Mouse (Mus musculus) stomach, embryonic 14.5 days (tissue): ENCODE measurements around the gene Hmga1. TPM values are rescaled to one million over a fixed set of nuclear protein-coding genes. Genes with fewer than 3 reads are reported as not detected.

Experiments
- ATAC-seq: fragments of 200-750 bp; cut with Nextera tagmentation; 2 replicates; pipeline ENCODE4 v1.8.0; 2017; ENCODE audit warnings: low read depth, moderate TSS enrichment; ENCODE audit not compliant: insufficient number of reproducible peaks, insufficient read depth, low FRiP score
- H3K27ac ChIP-seq: fragments of 300-500 bp; sonication (generic); 2 replicates; pipeline ENCODE4 v1.5.1; 2014; ENCODE audit warnings: mild to moderate bottlenecking, low read length, moderate library complexity, mixed read lengths
- H3K27me3 ChIP-seq: fragments of 300-500 bp; sonication (generic); 2 replicates; pipeline ENCODE4 v1.6.1; 2014; ENCODE audit warnings: low read length, control low read depth, mixed read lengths; ENCODE audit not compliant: control insufficient read depth, insufficient read depth
- H3K36me3 ChIP-seq: fragments of 300-500 bp; sonication (generic); 2 replicates; pipeline ENCODE4 v1.6.1; 2014; ENCODE audit warnings: mild to moderate bottlenecking, control low read depth, low read length, moderate library complexity, mixed read lengths; ENCODE audit not compliant: control insufficient read depth, insufficient read depth
- H3K4me1 ChIP-seq: fragments of 300-500 bp; sonication (generic); 2 replicates; pipeline ENCODE4 v1.6.1; 2014; ENCODE audit warnings: low read length, control low read depth, mixed read lengths; ENCODE audit not compliant: control insufficient read depth, insufficient read depth
- H3K4me2 ChIP-seq: fragments of 300-500 bp; sonication (generic); replicated peaks from 2 replicates; pipeline ENCODE4 v1.6.1; 2014; ENCODE audit warnings: low read depth, low read length, control low read depth
- H3K4me3 ChIP-seq: fragments of 300-500 bp; sonication (generic); 2 replicates; pipeline ENCODE4 v1.5.1; 2014; ENCODE audit warnings: low read depth, low read length, control low read depth
- H3K9ac ChIP-seq: fragments of 300-500 bp; sonication (generic); replicated peaks from 2 replicates; pipeline ENCODE4 v1.6.1; 2014; ENCODE audit warnings: low read depth, mild to moderate bottlenecking, control low read depth, low read length, moderate library complexity, mixed read lengths
- H3K9me3 ChIP-seq: fragments of 300-500 bp; sonication (generic); 2 replicates; pipeline ENCODE4 v1.6.1; 2016; ENCODE audit warnings: low read depth, low read length, control low read depth; ENCODE audit not compliant: control insufficient read depth
- WGBS: fragments of 180-500 bp; shearing (Covaris S2); extraction: QIAGEN DNeasy Blood & Tissue Kit; methylation state at CpG from one replicate; pipeline ENCODE4 v1.1.7; 2014; 5-methylcytosine and 5-hydroxymethylcytosine counted together
- polyA plus RNA-seq: library from polyadenylated mRNA; unstranded; fragments of >200 nt; fragmentation: Nextera tagmentation; extraction: Ambion mirVana; gene quantifications from 2 replicates; pipeline ENCODE4 v1.2.1, GENCODE M21; 2014

Gene Hmga1
- polyA plus RNA-seq, 1 experiment from 2014 or later, result 239 TPM

GRCm38 (mm10) chr17:27595659-27596375, 39.5 kb downstream of the Hmga1 start:
- no peaks in the 10 kb centered on the region for H3K4me1 ChIP-seq
- no peaks in the 10 kb centered on the region for H3K27me3 ChIP-seq
- 86% methylated on average over 15 of the region's 15 CpGs for WGBS
- H3K4me2 ChIP-seq, result no peak overlapping the region
- ATAC-seq, result no peak
- H3K4me3 ChIP-seq, result no peak overlapping the region
- no peak overlapping the region for H3K9ac ChIP-seq
- no peak overlapping the region for H3K27ac ChIP-seq
- no peaks in the 10 kb centered on the region for H3K9me3 ChIP-seq
- peaks cover 45% of the 10 kb centered on the region for H3K36me3 ChIP-seq

- Histone ChIP-seq H3K4me2 (no peak overlapping the region), H3K27ac (no peak overlapping the region), H3K9me3 (no peaks in the 10 kb centered on the region), H3K27me3 (no peaks in the 10 kb centered on the region), H3K4me1 (no peaks in the 10 kb centered on the region), H3K36me3 (peaks cover 42% of the 10 kb centered on the region), H3K9ac (no peak overlapping the region), H3K4me3 (no peak overlapping the region)
- 58% methylated on average over 21 of the region's 21 CpGs for WGBS
- no peak for ATAC-seq
Observed at GRCm38 (mm10) chr17:27596376-27597190, 40.3 kb downstream of the Hmga1 start.

DNA sequence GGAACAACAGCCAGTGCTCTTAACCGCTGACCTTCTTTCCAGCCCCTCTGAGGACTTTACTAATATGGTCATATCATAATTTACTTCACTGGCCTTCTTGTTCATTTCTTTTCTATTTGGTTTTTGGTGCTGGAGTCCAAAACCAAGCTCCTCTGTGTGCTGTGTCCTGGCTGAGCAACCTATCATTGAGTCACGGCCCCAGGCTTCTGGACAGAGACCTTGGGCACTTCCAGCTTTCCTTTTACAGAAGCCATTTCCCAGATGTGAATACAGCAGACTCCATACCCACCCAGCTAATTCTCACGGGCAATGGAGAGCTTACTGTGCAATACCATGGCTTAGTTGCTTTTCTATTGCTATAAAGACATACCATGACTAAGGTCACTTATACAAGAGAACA, 44.0 kb downstream of the Hmga1 start:
- no peak overlapping the region for H3K9ac ChIP-seq
- WGBS, result 89% methylated on average over 3 of the region's 3 CpGs
- H3K36me3 ChIP-seq, result peaks cover 13% of the 10 kb centered on the region
- no peak overlapping the region for H3K4me2 ChIP-seq
- ATAC-seq, result no peak
- no peaks in the 10 kb centered on the region for H3K9me3 ChIP-seq
- H3K4me3 ChIP-seq, result no peak overlapping the region
- H3K27ac ChIP-seq, result no peak overlapping the region
- no peaks in the 10 kb centered on the region for H3K4me1 ChIP-seq
- H3K27me3 ChIP-seq, result no peaks in the 10 kb centered on the region

GRCm38 (mm10) chr17:27600869-27601268, 44.6 kb downstream of the Hmga1 start:
- ATAC-seq, result no peak
- 70% methylated on average over 5 of the region's 5 CpGs for WGBS
- Histone ChIP-seq H3K4me3 (no peak overlapping the region), H3K36me3 (peaks cover 10% of the 10 kb centered on the region), H3K9me3 (no peaks in the 10 kb centered on the region), H3K27ac (no peak overlapping the region), H3K4me2 (no peak overlapping the region), H3K4me1 (no peaks in the 10 kb centered on the region), H3K9ac (no peak overlapping the region), H3K27me3 (no peaks in the 10 kb centered on the region)

DNA sequence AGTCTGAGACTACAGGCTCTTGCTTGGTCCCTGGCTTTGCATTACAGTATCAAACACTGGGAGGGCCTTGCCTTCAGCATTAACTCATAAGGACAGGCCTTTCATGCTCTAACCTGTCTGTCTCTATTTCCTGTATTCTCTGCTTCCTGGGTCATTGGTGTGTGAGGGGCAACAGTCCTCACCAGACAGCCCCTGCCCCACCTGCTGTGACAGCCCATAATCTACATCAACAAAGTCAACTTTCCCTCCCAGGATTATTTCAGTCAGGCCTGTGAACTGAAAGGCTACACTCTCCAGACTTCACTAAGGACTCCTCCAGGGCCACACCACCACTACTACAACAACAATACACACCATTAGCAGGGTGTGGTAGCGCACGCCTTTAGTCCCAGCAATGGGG, 46.7 kb downstream of the Hmga1 start:
- H3K36me3 ChIP-seq, result no peaks in the 10 kb centered on the region
- H3K4me3 ChIP-seq, result no peak overlapping the region
- no peaks in the 10 kb centered on the region for H3K27me3 ChIP-seq
- WGBS, result 86% methylated on average over 2 of the region's 2 CpGs
- no peak for ATAC-seq
- no peaks in the 10 kb centered on the region for H3K4me1 ChIP-seq
- H3K27ac ChIP-seq, result no peak overlapping the region
- H3K9ac ChIP-seq, result no peak overlapping the region
- H3K4me2 ChIP-seq, result no peak overlapping the region
- no peaks in the 10 kb centered on the region for H3K9me3 ChIP-seq

DNA sequence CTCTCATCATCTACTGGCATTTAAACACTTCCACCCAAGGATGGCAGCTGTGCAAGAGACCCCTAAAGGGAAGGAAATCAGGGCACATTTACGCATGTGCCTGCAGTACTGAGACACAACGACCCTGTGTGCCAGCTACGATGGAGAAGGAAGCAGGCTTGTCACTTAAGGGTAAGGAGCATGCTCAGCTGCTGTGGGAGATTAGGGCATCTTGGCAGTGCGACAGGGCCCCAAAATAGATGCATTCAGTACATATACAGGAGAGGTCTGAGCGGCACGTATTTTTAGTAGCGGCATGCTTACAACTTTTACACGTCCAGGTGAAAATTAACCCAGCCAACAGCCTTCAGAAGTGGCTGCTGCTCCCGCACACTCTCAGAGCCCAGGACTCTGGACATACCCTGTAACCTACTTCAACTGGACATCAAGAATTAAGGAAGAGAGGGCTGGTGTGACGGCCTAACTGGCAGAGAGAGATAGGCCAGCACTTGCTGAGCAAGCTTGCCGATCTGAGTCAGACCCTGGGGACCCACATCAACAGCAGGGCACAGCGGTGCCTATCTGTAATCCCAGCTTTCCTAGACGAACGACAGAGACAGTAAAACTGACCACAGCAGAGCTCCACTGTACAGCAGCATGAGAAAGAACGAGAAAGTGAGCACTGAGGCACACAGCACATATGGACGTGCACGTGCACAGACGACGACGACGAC, 47.4 kb downstream of the Hmga1 start:
- no peak for ATAC-seq
- H3K4me3 ChIP-seq, result no peak overlapping the region
- no peaks in the 10 kb centered on the region for H3K9me3 ChIP-seq
- H3K36me3 ChIP-seq, result no peaks in the 10 kb centered on the region
- 80% methylated on average over 21 of the region's 21 CpGs for WGBS
- H3K4me2 ChIP-seq, result no peak overlapping the region
- no peak overlapping the region for H3K27ac ChIP-seq
- no peak overlapping the region for H3K9ac ChIP-seq
- no peaks in the 10 kb centered on the region for H3K27me3 ChIP-seq
- H3K4me1 ChIP-seq, result no peaks in the 10 kb centered on the region

- ATAC-seq, result no peak
- Histone ChIP-seq H3K4me1 (0 out of 2 replicates have a peak, but pooled peaks cover 11% of the 10 kb centered on the region), H3K9ac (no peak overlapping the region), H3K4me2 (no peak overlapping the region), H3K36me3 (peaks cover 9% of the 10 kb centered on the region; the same call in 1 of the 2 replicates), H3K4me3 (no peak overlapping the region), H3K27ac (no peak overlapping the region), H3K9me3 (no peaks in the 10 kb centered on the region), H3K27me3 (no peaks in the 10 kb centered on the region)
- 88% methylated on average over 7 of the region's 7 CpGs for WGBS
Observed at GRCm38 (mm10) chr17:27609576-27609975, 53.3 kb downstream of the Hmga1 start.

- no peak overlapping the region for H3K9ac ChIP-seq
- H3K27ac ChIP-seq, result no peak overlapping the region
- no peaks in the 10 kb centered on the region for H3K9me3 ChIP-seq
- ATAC-seq, result no peak
- no peak overlapping the region for H3K4me3 ChIP-seq
- H3K4me2 ChIP-seq, result no peak overlapping the region
- WGBS, result 77% methylated on average over 10 of the region's 10 CpGs
- H3K27me3 ChIP-seq, result no peaks in the 10 kb centered on the region
- peaks cover 9% of the 10 kb centered on the region; the same call in 1 of the 2 replicates for H3K36me3 ChIP-seq
- 0 out of 2 replicates have a peak, but pooled peaks cover 11% of the 10 kb centered on the region for H3K4me1 ChIP-seq
Observed at GRCm38 (mm10) chr17:27610679-27611518, 54.6 kb downstream of the Hmga1 start.
